Mouse (Mus musculus) macrophage (primary cell): ENCODE measurements around the gene 1700001C19Rik. TPM values are rescaled to one million over a fixed set of nuclear protein-coding genes. Genes with fewer than 3 reads are reported as not detected.

ENCODE experiments used
- H3K27ac ChIP-seq: fragments of 350-480 bp; formaldehyde crosslinking; 2 replicates; pipeline ENCODE4 v1.9.0; 2021
- H3K36me3 ChIP-seq: fragments of 350-480 bp; formaldehyde crosslinking; 2 replicates; pipeline ENCODE4 v1.9.0; 2021; ENCODE audit errors: inconsistent target
- H3K4me3 ChIP-seq: fragments of 350-480 bp; formaldehyde crosslinking; 2 replicates; pipeline ENCODE4 v1.9.0; 2021; ENCODE audit errors: inconsistent target
- H3K79me2 ChIP-seq: fragments of 350-480 bp; formaldehyde crosslinking; 2 replicates; pipeline ENCODE4 v1.9.0; 2021; ENCODE audit errors: inconsistent target
- WGBS: methylation state at CpG from one replicate; pipeline ENCODE4 v1.1.7; 2026; ENCODE audit warnings: inconsistent platforms; ENCODE audit not compliant: missing documents; 5-methylcytosine and 5-hydroxymethylcytosine counted together
- polyA plus RNA-seq: library from polyadenylated mRNA; stranded (reverse); fragments of 250-400 nt; gene quantifications from 3 replicates; pipeline ENCODE4 v1.2.4, GENCODE M21; 2018; ENCODE audit warnings: inconsistent platforms
- total RNA-seq, 78 experiments: library from RNA; depleted of rRNA; stranded (reverse); fragments of 250-400 nt; gene quantifications; 1 replicate in 9 of 78; 2 replicates in 24 of 78; 3 replicates in 43 of 78; 4 replicates in 2 of 78; pipeline ENCODE4 v1.2.4; 2018; ENCODE audit warnings: inconsistent platforms in 56 of 78

Gene 1700001C19Rik
- not detected for total RNA-seq (2018; cell fraction: chromatin; rRNA removed)
- under 1 TPM in 16 of 26 experiments, not detected in 10; 0.08 to 0.58 (median 0.22) TPM for total RNA-seq (2018; cell fraction: cytosol; rRNA removed)
- total RNA-seq (2018; cell fraction: nucleus; rRNA removed), result 1 to 10 TPM in 1 of 26 experiments, under 1 TPM in 1, not detected in 24; 0.85 to 1.4 TPM
- 0.27 to 0.31 TPM in 2 of 3 replicates, not detected in the other for polyA plus RNA-seq

DNA sequence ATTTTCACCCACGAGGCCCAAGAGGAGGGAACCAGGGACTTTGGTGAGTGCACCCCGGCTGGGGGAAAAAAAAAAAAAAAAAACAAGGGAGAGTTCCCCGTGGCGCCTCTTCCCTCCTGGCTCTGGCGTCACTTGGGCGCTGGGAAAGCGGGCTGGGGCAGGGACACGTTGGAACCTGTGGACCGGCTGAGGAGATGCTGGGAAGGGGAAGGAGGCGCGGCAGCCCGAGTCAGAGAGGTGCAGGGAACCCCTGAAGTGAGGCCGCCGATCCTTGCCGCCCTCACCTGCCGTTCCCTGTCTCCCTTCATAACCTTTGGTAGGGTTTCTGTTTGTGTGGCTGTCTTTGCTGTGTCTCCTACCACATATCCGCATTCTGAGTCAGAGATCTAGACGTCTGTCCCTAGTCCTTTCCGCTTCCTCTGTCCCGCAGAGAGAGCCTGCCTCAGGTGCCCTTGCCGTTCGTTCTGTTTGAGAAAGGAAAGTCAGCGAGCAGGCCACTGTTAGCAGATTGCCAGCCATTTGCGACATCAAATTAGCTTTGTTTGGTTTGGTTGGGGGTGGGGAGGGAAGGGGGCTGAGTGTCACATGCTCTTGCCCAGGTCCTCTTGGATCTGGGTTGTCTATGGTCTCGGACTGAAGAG lies at the start of gene 1700001C19Rik:
1700001C19Rik (minus strand) TSS at position 470 of the 641 bp plus-strand sequence.
- Histone ChIP-seq H3K4me3 (peak within 1 kb of the TSS; percentile 29), H3K79me2 (no peaks in the 10 kb centered on the region), H3K27ac (no peak within 1 kb of the TSS), H3K36me3 (no peaks in the 10 kb centered on the region)
- 20% methylated on average over 24 of the region's 25 CpGs for WGBS

DNA sequence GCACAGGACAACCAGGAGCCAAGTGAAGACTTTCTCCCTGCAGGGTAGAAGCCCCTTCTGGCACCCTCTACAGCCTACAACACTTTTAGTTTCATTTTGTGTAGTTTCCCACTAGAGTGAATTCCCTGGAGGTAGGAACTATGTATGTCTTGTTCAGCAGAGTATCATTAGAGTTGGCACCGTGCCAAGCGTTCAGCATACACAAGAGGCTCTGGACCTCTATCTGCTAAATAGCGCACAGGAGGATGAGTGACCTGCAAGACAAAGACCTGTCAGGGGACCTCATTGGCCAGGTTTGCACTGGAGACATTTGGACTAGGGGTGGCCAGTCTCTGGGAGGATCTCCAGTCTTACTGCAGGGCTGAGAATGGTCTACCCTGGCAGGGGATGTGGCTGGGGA lies 48.6 kb upstream of the 1700001C19Rik start:
- no peak overlapping the region for H3K27ac ChIP-seq
- no peak overlapping the region for H3K4me3 ChIP-seq
- H3K79me2 ChIP-seq, result no peaks in the 10 kb centered on the region
- H3K36me3 ChIP-seq, result peaks cover 27% of the 10 kb centered on the region
- 87% methylated on average over 3 of the region's 3 CpGs for WGBS

DNA sequence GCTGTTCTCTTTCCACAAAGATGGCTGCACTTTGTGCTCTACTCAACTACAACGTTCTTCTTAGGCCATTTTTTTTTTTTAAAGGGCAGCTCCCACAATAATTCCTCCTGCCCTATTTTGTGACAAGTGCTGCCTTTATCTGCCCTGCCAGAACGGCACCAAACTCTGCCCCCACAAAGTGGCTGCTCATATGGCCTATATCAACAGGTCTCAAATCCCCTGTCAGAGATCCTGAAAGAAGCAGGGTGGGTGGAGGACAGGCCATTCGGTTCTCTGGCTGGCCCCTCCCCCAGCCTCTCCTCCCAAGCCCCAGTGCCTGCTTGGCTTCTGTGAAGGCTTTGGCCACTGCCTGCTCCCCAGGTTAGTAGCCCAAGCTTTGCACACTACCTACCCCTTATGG lies 47.8 kb upstream of the 1700001C19Rik start:
- H3K4me3 ChIP-seq, result no peak overlapping the region
- H3K79me2 ChIP-seq, result no peaks in the 10 kb centered on the region
- no peak overlapping the region for H3K27ac ChIP-seq
- WGBS, result 35% methylated on average over 3 of the region's 3 CpGs
- peaks cover 19% of the 10 kb centered on the region for H3K36me3 ChIP-seq

DNA sequence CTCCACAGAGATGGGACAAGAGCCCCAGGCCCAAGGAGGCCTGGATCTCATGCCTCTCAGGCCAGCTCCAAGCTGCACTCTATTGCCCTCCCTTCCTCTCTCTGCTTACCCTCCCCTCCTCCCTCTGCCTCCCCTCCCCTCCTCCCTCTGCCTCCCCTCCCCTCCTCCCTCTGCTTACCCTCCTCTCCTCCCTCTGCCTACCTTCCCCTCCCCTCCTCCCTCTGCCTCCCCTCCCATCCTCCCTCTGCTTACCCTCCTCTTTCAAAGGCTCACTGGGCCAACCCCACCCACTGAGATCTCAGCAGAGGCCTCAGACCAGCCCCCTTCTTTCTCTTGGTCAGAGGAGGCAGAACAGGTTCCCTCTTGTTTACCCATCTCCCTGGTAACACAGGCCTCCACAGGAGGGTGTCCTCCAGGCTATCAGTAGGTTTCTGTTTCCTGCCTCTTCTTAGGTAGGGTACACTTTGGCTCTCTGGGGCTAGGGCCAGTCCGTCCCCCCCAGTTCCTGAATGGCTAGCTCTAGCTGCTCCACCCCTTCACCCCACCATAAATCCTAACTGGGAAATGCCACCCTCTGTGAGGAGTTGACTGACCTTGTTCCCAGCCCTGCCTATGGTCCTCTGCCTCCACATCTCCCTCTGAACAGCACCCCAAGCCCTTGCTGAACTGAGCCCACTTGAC lies 47.2 kb upstream of the 1700001C19Rik start:
- no peak overlapping the region for H3K27ac ChIP-seq
- H3K79me2 ChIP-seq, result no peaks in the 10 kb centered on the region
- peaks cover 12% of the 10 kb centered on the region for H3K36me3 ChIP-seq
- WGBS, result 55% methylated on average over 1 of the region's 1 CpGs
- H3K4me3 ChIP-seq, result no peak overlapping the region

DNA sequence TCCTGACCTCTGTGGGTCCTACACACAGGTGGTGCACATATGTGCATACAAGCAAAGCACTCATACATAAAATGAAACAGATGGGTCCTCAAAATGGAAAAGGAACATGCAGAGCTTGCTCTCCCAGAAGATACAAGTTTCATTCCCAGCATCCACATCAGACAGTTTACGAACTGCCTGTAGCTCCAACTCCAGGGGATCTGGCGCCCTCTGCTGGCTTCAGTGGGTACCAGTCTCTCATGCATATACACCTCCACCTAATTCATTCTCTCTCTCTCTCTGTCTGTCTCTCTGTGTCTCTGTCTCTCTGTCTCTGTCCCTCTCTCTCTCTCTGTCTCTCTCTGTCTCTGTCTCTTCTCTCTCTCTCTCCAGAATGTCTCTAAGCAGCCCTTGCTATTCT lies 45.2 kb upstream of the 1700001C19Rik start:
- Histone ChIP-seq H3K79me2 (no peaks in the 10 kb centered on the region), H3K27ac (no peak overlapping the region), H3K4me3 (no peak overlapping the region), H3K36me3 (no peaks in the 10 kb centered on the region)
- 55% methylated on average over 2 of the region's 2 CpGs for WGBS

DNA sequence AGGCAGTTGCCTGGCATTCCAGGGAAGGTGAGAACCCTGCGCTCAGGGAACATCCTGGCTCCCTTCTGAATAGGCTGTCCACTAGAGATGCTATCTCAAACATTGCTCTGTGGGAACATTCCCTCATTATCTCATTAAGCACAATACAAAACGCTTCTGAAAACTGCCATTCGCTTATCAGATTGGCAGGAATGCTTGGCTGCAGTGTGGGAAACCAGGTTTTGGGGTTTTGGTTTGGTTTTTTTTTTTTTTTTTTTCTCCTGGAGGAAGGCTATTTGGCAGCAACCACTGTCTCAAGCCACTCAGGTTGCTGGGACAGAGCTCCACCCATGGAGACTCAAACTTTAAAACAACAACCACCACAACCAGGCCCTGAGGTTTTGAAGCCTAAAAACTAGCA lies 42.7 kb upstream of the 1700001C19Rik start:
- Histone ChIP-seq H3K79me2 (no peaks in the 10 kb centered on the region), H3K27ac (no peak overlapping the region), H3K4me3 (no peak overlapping the region), H3K36me3 (no peaks in the 10 kb centered on the region)
- 72% methylated on average over 3 of the region's 3 CpGs for WGBS

DNA sequence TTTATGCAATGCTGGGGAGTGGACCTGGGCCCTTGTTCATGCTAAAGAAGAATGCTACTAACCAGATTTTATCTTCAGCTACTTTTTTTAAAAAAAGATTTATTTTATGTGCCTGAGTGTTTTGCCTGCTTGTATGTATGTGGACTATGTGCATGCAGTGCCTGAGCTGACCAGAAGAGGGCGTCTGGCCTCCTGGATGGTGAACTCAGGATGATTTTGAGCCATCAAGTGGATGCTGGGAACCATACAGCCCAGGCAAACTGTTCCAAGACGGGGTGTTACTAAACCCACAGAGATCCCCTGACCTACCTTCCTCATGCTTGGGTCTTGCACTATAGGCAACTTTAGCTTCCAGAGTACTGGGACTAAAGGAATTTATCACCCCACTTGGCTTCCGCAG lies 38.5 kb upstream of the 1700001C19Rik start:
- Histone ChIP-seq H3K36me3 (no peaks in the 10 kb centered on the region), H3K79me2 (no peaks in the 10 kb centered on the region), H3K4me3 (no peak overlapping the region), H3K27ac (no peak overlapping the region)
- WGBS, result 62% methylated on average over 3 of the region's 3 CpGs

DNA sequence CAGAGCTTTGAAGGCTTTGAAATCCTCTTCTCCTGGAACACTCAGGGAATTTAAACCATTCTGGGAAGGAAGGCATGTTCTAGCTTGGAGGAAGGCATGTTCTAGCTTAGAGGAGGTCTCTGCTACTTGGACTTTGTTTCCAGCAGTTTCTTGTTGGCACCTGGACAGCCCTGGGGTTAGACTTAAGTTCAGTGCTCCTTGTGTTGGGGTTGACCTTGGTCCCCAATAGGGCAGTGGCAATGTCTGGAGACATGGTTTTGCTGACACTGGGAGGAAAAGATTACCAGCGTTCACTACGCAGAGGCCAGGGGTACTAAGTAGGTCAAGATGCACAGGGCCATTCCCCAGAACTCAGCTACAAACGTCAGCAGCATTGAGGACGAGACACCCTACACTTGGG lies 38.0 kb upstream of the 1700001C19Rik start:
- WGBS, result 89% methylated on average over 4 of the region's 4 CpGs
- H3K36me3 ChIP-seq, result no peaks in the 10 kb centered on the region

DNA sequence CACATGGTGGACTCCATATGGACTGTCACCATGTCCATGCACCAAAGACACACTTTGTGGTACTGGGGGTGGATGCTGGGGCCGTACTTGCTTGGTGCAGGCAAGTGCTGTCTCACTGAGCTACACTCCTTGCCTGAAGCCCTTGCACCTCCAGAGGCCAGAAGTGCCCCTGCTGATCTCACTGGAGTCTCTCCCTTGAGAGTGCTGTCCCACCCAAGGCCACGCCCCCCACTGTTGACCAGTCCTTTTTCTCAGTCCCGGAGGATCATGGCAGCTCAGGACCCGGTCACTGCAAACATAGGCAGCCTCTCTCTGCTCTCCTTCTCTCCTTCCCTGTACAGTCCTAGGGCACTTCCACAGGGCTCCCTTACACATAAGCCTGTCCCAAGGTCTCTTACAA lies 37.1 kb upstream of the 1700001C19Rik start:
- Histone ChIP-seq H3K79me2 (no peaks in the 10 kb centered on the region), H3K4me3 (no peak overlapping the region), H3K36me3 (no peaks in the 10 kb centered on the region), H3K27ac (no peak overlapping the region)
- 87% methylated on average over 4 of the region's 4 CpGs for WGBS

More for the DNA sequence above, 38.0 kb upstream of the 1700001C19Rik start:
- no peak overlapping the region for H3K27ac ChIP-seq
- H3K4me3 ChIP-seq, result no peak overlapping the region
- H3K79me2 ChIP-seq, result no peaks in the 10 kb centered on the region

DNA sequence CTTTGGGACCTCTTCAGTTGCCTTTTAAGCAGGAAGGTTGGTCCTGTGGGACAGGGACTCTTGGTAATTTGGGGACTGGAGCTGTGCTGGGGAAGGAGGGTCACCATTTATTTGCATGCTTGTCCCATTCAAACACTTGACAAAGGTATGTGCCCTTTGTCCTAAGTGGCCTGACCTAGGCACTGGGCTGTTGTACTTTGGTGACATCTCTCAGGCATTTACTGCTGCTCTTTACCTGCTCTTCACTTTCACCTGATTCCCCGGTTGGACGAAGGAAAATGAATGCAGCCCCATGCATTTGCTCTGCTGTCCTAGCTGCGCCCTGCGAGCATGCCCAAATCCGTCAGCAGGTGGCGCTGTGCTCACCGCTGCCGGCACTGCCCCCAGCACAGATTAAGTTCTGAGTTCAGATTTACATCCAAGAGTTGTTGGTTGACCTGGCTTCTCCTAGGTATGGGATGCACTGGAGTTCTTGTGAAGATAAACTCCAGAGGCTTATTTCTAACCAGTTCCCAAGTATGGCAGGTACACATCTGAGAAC lies 36.3 kb upstream of the 1700001C19Rik start:
- Histone ChIP-seq H3K79me2 (no peaks in the 10 kb centered on the region), H3K4me3 (no peak overlapping the region), H3K27ac (no peak overlapping the region), H3K36me3 (no peaks in the 10 kb centered on the region)
- WGBS, result 10% methylated on average over 8 of the region's 8 CpGs

DNA sequence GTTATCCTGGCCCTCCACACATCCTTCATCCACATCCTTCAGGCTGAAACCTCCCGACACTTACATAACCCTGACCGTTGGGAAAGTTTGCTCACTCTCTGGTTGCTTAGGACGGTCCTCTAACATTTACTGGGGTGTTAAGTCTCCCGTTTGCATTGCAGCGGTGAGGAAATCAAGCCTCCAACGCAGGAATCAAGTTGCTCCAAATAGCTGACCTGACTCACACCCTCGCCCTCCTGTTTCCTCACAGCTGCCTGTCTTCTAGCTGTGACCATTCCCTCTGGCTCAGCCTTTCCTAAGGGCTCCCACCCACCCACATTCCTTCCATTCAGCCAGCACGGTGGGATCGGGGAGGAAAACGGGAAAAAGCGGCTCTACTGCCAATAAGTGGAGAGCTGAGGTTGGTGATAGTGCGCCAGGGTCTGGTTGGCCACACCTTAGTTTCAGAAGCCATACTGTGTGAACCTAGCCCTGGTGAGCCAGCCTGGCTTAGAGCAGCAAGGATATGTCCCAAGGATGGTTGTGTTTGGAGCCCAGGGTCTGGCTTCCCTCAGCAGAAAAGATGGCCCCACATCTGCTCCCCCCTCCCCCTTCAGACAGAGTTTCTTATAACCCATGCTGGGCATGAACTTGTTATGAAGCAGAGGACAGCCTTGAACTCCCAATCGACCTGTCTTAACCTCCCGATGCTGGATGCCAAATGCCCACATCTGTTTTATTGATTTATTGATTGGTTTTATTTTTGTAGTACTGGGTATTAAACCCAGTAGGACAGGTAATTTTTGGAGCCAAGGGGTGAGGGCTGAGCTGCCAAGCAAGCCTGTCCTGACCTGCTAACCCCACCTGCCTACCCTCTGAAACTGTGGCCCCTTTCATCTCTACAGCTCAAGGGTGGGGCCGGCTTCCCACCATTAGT lies 35.5 kb upstream of the 1700001C19Rik start:
- Histone ChIP-seq H3K4me3 (no peak overlapping the region), H3K27ac (no peak overlapping the region), H3K79me2 (no peaks in the 10 kb centered on the region), H3K36me3 (no peaks in the 10 kb centered on the region)
- 79% methylated on average over 15 of the region's 15 CpGs for WGBS

DNA sequence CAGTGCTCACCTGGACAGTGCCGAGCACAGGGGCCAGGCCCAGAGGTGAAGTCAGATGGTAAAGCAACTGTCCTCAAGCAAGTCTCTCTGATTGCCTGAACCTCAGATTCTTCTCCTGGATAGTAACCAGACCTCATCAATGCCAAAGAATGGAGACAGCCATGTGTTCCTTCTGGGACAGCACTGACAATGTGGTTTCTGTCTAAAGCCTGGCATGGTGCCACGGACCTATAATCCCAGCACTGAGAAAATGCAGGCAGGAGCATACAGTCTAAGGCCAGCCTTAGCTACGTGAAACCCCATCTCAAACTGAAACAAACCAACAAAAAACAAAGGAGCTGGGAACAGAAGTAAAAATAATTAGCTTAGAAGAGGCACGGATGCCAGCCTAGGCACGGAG lies 33.5 kb upstream of the 1700001C19Rik start:
- no peak overlapping the region for H3K4me3 ChIP-seq
- no peaks in the 10 kb centered on the region for H3K36me3 ChIP-seq
- no peaks in the 10 kb centered on the region for H3K79me2 ChIP-seq
- WGBS, result 92% methylated on average over 5 of the region's 5 CpGs
- H3K27ac ChIP-seq, result no peak overlapping the region

DNA sequence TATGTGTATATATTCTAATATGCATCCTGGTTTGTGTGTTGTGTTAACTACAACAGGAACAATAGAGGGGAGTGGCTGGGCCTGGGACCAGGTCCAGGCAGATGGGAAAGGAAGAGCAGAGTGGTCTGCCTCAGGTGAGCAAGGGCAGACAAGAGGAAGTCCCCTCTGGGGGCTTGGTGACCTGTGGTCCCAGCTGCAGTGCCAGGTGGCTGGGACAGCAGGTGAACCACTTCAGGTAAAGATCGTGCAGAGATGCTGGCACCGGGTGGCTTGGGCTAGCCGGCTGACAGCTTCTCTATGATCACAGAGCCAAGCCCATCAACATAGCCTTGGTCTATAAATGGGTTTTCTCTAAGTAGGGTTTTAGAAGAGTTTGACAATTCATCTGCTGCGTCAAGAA lies 32.9 kb upstream of the 1700001C19Rik start:
- no peaks in the 10 kb centered on the region for H3K79me2 ChIP-seq
- H3K27ac ChIP-seq, result no peak overlapping the region
- no peaks in the 10 kb centered on the region for H3K36me3 ChIP-seq
- WGBS, result 92% methylated on average over 4 of the region's 4 CpGs
- no peak overlapping the region for H3K4me3 ChIP-seq

DNA sequence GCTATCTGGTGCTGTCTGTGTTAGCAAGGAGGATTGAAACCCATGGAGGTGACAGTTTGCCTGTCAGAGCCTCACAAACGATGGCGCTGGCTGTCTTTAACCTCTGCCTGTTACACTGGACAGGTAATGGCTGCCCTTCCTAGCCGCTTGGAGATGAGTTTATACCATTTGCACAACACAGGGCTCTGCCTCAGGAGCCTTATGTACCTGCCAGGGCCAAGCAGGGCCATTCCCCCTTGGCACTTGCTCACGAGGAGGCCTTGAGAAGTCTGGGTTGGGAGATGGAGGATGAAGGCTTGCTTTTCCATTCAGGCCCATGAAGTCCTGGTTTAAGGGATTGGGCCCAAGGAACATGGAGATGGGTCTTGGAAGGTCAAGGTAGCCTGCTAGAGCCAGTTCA lies 32.5 kb upstream of the 1700001C19Rik start:
- 90% methylated on average over 4 of the region's 4 CpGs for WGBS
- Histone ChIP-seq H3K36me3 (no peaks in the 10 kb centered on the region), H3K27ac (no peak overlapping the region), H3K4me3 (no peak overlapping the region), H3K79me2 (no peaks in the 10 kb centered on the region)
